Comparison of ENCODE assay signal across 18 mouse cellular contexts in the genomic region with DNA sequence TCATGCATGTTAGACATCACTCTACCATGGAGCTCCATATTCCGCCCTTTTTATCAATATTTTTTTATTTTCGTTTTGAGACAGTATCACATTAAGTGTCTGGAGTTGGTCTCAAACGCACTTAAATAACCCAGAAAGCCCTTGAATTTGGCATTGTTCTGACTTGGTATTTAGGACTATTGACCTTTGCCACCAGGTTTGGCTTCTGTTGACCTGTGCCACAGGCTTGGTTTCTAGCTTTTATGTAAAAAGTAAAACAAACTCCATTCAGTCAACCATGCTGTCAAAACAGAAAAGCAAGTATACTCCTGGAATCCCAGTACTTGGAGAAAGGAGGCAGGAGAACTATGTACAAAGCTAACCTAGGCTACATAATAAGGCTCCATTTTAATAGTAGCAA. TPM values are rescaled to one million over a fixed set of nuclear protein-coding genes. Genes with fewer than 3 reads are reported as not detected.
DNase-seq lines count a peak whose midpoint lies in the region; ATAC-seq and TF ChIP-seq lines count a peak whose summit lies in the region.
"Had no signal": no experiment of that assay in that cellular context is flagged by ENCODE, and none has a peak within 500 bp of the region (broad histone marks: within the 10 kb centered on the region; RNA-seq: fewer than 3 reads in every experiment).

No protein-coding gene starts in this region.

- WGBS in heart, adult 2 months = 92% methylated on average over 3 of the region's 3 CpGs
- WGBS in heart, embryonic 11.5 days (ENCODE audit: insufficient replicate concordance) = 86% methylated on average over 3 of the region's 3 CpGs
- 86% methylated on average over 3 of the region's 3 CpGs for WGBS in stomach, embryonic 15.5 days

- TF ChIP-seq EP300 in heart, adult 2 months (IDR thresholded peaks at IDR 0.05; ENCODE audit: insufficient read depth, low read depth, low read length) = no peak

- no peaks in the 10 kb centered on the region for H3K79me2 ChIP-seq in heart, adult 2 months (replicated peaks; ENCODE audit: control insufficient read depth, insufficient read depth, low read length)

- H3K4me2 ChIP-seq in heart, embryonic 11.5 days = no peak overlapping the region
- H3K4me2 ChIP-seq in stomach, embryonic 15.5 days = no peak overlapping the region
- H3K4me2 ChIP-seq: embryonic facial prominence, embryonic 13.5 days; forebrain, embryonic 12.5 days; hindbrain, embryonic 12.5 days had no signal

- H3K9ac ChIP-seq in heart, adult 2 months (ENCODE audit: low read depth, low read length) = no peak overlapping the region
- H3K9ac ChIP-seq in heart, embryonic 11.5 days (ENCODE audit: low read depth, low read length) = no peak overlapping the region
- H3K9ac ChIP-seq in stomach, embryonic 15.5 days = no peak overlapping the region
- H3K9ac ChIP-seq: embryonic facial prominence, embryonic 13.5 days; forebrain, embryonic 12.5 days; hindbrain, embryonic 12.5 days had no signal

- H3K9me3 ChIP-seq in heart, embryonic 11.5 days (replicated peaks; ENCODE audit: control insufficient read depth, low read length) = no peaks in the 10 kb centered on the region
- no peaks in the 10 kb centered on the region for H3K9me3 ChIP-seq in stomach, embryonic 15.5 days
- H3K9me3 ChIP-seq: embryonic facial prominence, embryonic 13.5 days; forebrain, embryonic 12.5 days; hindbrain, embryonic 12.5 days had no signal

- no peak for ATAC-seq in heart, embryonic 11.5 days (replicated peaks; ENCODE audit: insufficient number of reproducible peaks, low FRiP score, low TSS enrichment)
- ATAC-seq in stomach, embryonic 15.5 days (ENCODE audit: insufficient read depth, low FRiP score, low read depth) = no peak
- ATAC-seq: forebrain, embryonic 16.5 days had no signal

- peaks cover 15% of the 10 kb centered on the region for H3K4me1 ChIP-seq in heart, adult 2 months (ENCODE audit: control insufficient read depth, insufficient read depth, low read length)
- H3K4me1 ChIP-seq in heart, embryonic 11.5 days (ENCODE audit: control insufficient read depth, insufficient read depth, low read length) = peaks cover 8% of the 10 kb centered on the region
- peaks cover 35% of the 10 kb centered on the region for H3K4me1 ChIP-seq in brown adipose tissue, adult 24 weeks (ENCODE audit: control insufficient read depth, insufficient read depth, insufficient read length, low read length)
- peaks cover 16% of the 10 kb centered on the region for H3K4me1 ChIP-seq in stomach, embryonic 15.5 days
- H3K4me1 ChIP-seq: embryonic facial prominence, embryonic 13.5 days; forebrain, embryonic 12.5 days; hindbrain, embryonic 12.5 days had no signal

- no peak overlapping the region for H3K4me3 ChIP-seq in heart, adult 2 months
- H3K4me3 ChIP-seq in heart, embryonic 11.5 days (ENCODE audit: low read depth, low read length) = no peak overlapping the region
- H3K4me3 ChIP-seq in brown adipose tissue, adult 24 weeks (ENCODE audit: insufficient read depth, low read depth, low read length) = no peak overlapping the region
- no peak overlapping the region for H3K4me3 ChIP-seq in stomach, embryonic 15.5 days (replicated peaks)
- H3K4me3 ChIP-seq: embryonic facial prominence, embryonic 13.5 days; forebrain, embryonic 12.5 days; hindbrain, embryonic 12.5 days had no signal

- TF ChIP-seq CTCF in heart, adult 2 months (IDR thresholded peaks at IDR 0.05) = no peak

- DNase-seq in heart, adult 2 months = no peak
- peak; percentile 69 for DNase-seq in kidney, adult 9 months
- DNase-seq in kidney, postnatal 25 days = no peak
- DNase-seq in right cerebral cortex, postnatal 25 days = no peak
- DNase-seq in left cerebral cortex, postnatal 10 days (ENCODE audit: extremely low spot score in 1 of 2, low spot score in 2 of 2) = no peak
- DNase-seq: cerebellum, adult 18-20 months; cerebellum, adult 9-11 months; cerebellum, postnatal 36 days; gastrocnemius, postnatal 14 days; heart, postnatal 10 days; heart, postnatal 4 days had no signal

- intact Hi-C loops in heart, adult 2 months (cut with DNase I) = no loop called here
- intact Hi-C loops in left cerebral cortex, postnatal 10 days (cut with DNase I) = no loop called here

- H3K27me3 ChIP-seq in heart, adult 2 months (ENCODE audit: control insufficient read depth, insufficient read depth, low read length) = no peaks in the 10 kb centered on the region
- no peaks in the 10 kb centered on the region for H3K27me3 ChIP-seq in heart, embryonic 11.5 days (ENCODE audit: control insufficient read depth, insufficient read depth, low read length)
- no peaks in the 10 kb centered on the region for H3K27me3 ChIP-seq in stomach, embryonic 15.5 days (replicated peaks)
- H3K27me3 ChIP-seq: embryonic facial prominence, embryonic 13.5 days; hindbrain, embryonic 12.5 days had no signal

- peaks cover 14% of the 10 kb centered on the region for H3K36me3 ChIP-seq in heart, adult 2 months (ENCODE audit: control insufficient read depth, insufficient read depth, low read length)
- H3K36me3 ChIP-seq in heart, embryonic 11.5 days (ENCODE audit: control insufficient read depth, insufficient read depth, low read length) = no peaks in the 10 kb centered on the region
- H3K36me3 ChIP-seq in stomach, embryonic 15.5 days = no peaks in the 10 kb centered on the region
- H3K36me3 ChIP-seq: embryonic facial prominence, embryonic 13.5 days; forebrain, embryonic 12.5 days; hindbrain, embryonic 12.5 days had no signal

- TF ChIP-seq POLR2A in heart, adult 2 months (IDR thresholded peaks at IDR 0.05; ENCODE audit: insufficient read depth, low read depth, low read length) = no peak

- peak overlapping the region; percentile 67 for H3K27ac ChIP-seq in heart, adult 2 months
- no peak overlapping the region for H3K27ac ChIP-seq in heart, embryonic 11.5 days (ENCODE audit: low read depth, low read length)
- H3K27ac ChIP-seq in brown adipose tissue, adult 24 weeks (replicated peaks; ENCODE audit: low read depth, low read length) = peak overlapping the region; percentile 86
- peak overlapping the region; percentile 49; the same call in 1 of the 2 replicates for H3K27ac ChIP-seq in stomach, embryonic 15.5 days
- H3K27ac ChIP-seq: embryonic facial prominence, embryonic 13.5 days; forebrain, embryonic 12.5 days; hindbrain, embryonic 12.5 days had no signal

RNA-seq across cellular contexts. Expression of gene Tmem135, which starts 12.7 kb away (rescaled TPM):
- 10 to 100 TPM; 43.2 to 45.1 TPM for total RNA-seq in heart, adult 2 months (2021)
- 18.8 and 27.2 TPM in 2 replicates for polyA plus RNA-seq in heart, adult 2 months (2012; rRNA removed)
- polyA plus RNA-seq in heart, embryonic 11.5 days (2014; fragmentation: Nextera tagmentation; extraction: Ambion mirVana) = 27.2 and 30.4 TPM in 2 replicates
- 128 and 134 TPM in 2 replicates for polyA plus RNA-seq in brown adipose tissue, adult 24 weeks (2012; ENCODE audit: insufficient read depth, insufficient read length, missing spikeins)
- polyA plus RNA-seq in stomach, embryonic 15.5 days (2015; fragmentation: Nextera tagmentation; extraction: Ambion mirVana) = 35.5 and 37.3 TPM in 2 replicates
- 10 to 100 TPM; 55.6 to 60.5 TPM for total RNA-seq in left cerebral cortex, postnatal 10 days (2021)

RNA-seq across cellular contexts. Expression of gene Fzd4, which starts 12.9 kb away (rescaled TPM):
- total RNA-seq in heart, adult 2 months (2021) = 10 to 100 TPM; 33.7 to 36.2 TPM
- polyA plus RNA-seq in heart, adult 2 months (2012; rRNA removed) = 15.2 and 26.1 TPM in 2 replicates
- 9.8 and 12.1 TPM in 2 replicates for polyA plus RNA-seq in heart, embryonic 11.5 days (2014; fragmentation: Nextera tagmentation; extraction: Ambion mirVana)
- 57.1 and 88.8 TPM in 2 replicates for polyA plus RNA-seq in brown adipose tissue, adult 24 weeks (2012; ENCODE audit: insufficient read depth, insufficient read length, missing spikeins)
- polyA plus RNA-seq in stomach, embryonic 15.5 days (2015; fragmentation: Nextera tagmentation; extraction: Ambion mirVana) = 12.8 and 13.9 TPM in 2 replicates
- 1 to 10 TPM; 5.4 to 7.8 TPM for total RNA-seq in left cerebral cortex, postnatal 10 days (2021)
